Mouse (Mus musculus) mouse embryonic stem cell (cell line): ENCODE results near the gene Fxr2.

Experiments
- in situ Hi-C, 2 experiments: fragments of 300-500 bp; cut with MboI; formaldehyde crosslinking; loops; 1 replicate in 1 of 2; 3 replicates in 1 of 2; pipeline ENCODE4 v1.14.3; 2019 to 2020; ENCODE audit warnings: low sequenced_read_pairs in 2 of 2, low pct_unique_long_range_greater_than_20kb in 1 of 2, mixed read lengths in 1 of 2; ENCODE audit not compliant: unreplicated experiment in 1 of 2

Fxr2 gene

GRCm38 (mm10) chr11:69692863-69693262, 60.1 kb downstream of the Fxr2 start:
- in situ Hi-C loops: no loop called here

- in situ Hi-C loops: no loop called here
These were observed 60.7 kb downstream of the Fxr2 start for GRCm38 (mm10) chr11:69693421-69693965.

GRCm38 (mm10) chr11:69695046-69695360, 62.2 kb downstream of the Fxr2 start:
- in situ Hi-C loops: no loop called here

- in situ Hi-C loops: no loop called here
These were observed 62.8 kb downstream of the Fxr2 start, which contains the start of the genes Tnfsf12 and Tnfsfm13 for GRCm38 (mm10) chr11:69695361-69696181. Gene Tnfsf12, minus strand, starts transcription at chr11:69695849. Gene Tnfsfm13, minus strand, starts transcription at chr11:69696098.

- in situ Hi-C loops: no loop called here
These were observed 64.6 kb downstream of the Fxr2 start for GRCm38 (mm10) chr11:69697396-69697795.

- in situ Hi-C loops: no loop called here
These were observed 65.8 kb downstream of the Fxr2 start for GRCm38 (mm10) chr11:69698574-69698973.

- in situ Hi-C loops: no loop called here
These were observed 66.8 kb downstream of the Fxr2 start for GRCm38 (mm10) chr11:69699595-69699994.

GRCm38 (mm10) chr11:69702886-69703285, 70.1 kb downstream of the Fxr2 start:
- in situ Hi-C loops: loop anchor here in 1 of 2 experiments (25.0 kb wide), 1 partner anchor 291 kb away; the partner anchor contains the start of gene Kdm6b
